Mouse (Mus musculus) ES-E14 (cell line): ENCODE data around the gene Dlg4. TPM values are rescaled to one million over a fixed set of nuclear protein-coding genes. Genes with fewer than 3 reads are reported as not detected.

Experiments
- DNase-seq: peaks from one replicate; pipeline ENCODE4 v3.0.0-alpha.2; 2013; ENCODE audit warnings: low read depth, low spot score
- H3K27ac ChIP-seq: 2 replicates; pipeline ENCODE4 v1.5.1; 2012; ENCODE audit warnings: low read depth, mild to moderate bottlenecking, low read length, moderate library complexity, mixed read lengths; ENCODE audit not compliant: poor library complexity, insufficient read depth, severe bottlenecking
- H3K36me3 ChIP-seq: 2 replicates; pipeline ENCODE4 v1.6.1; 2012; ENCODE audit warnings: mild to moderate bottlenecking, low read length, moderate library complexity, mixed read lengths; ENCODE audit not compliant: control insufficient read depth, poor library complexity, insufficient read depth, severe bottlenecking
- H3K4me1 ChIP-seq, 2 experiments: fragments of 150-350 bp in 1 of 2; sonication (generic) in 1 of 2; 2 replicates each; pipeline ENCODE4 v1.6.1; 2012; ENCODE audit warnings: low read length in 2 of 2, mild to moderate bottlenecking in 1 of 2, mixed read lengths in 1 of 2; ENCODE audit not compliant: control insufficient read depth in 2 of 2, insufficient read depth in 2 of 2, poor library complexity in 1 of 2
- H3K4me3 ChIP-seq, 2 experiments: fragments of 150-350 bp in 1 of 2; sonication (generic) in 1 of 2; 2 replicates each; pipeline ENCODE4 v1.5.1; 2012; ENCODE audit warnings: low read length in 2 of 2, low read depth in 1 of 2, mild to moderate bottlenecking in 1 of 2, mixed read lengths in 1 of 2; ENCODE audit not compliant: insufficient read depth in 1 of 2, poor library complexity in 1 of 2, severe bottlenecking in 1 of 2
- H3K9ac ChIP-seq: 2 replicates; pipeline ENCODE4 v1.6.1; 2012; ENCODE audit warnings: low read depth, mild to moderate bottlenecking, low read length, mixed read lengths; ENCODE audit not compliant: poor library complexity, insufficient read depth, severe bottlenecking
- H3K9me3 ChIP-seq: fragments of 150-350 bp; sonication (generic); 2 replicates; pipeline ENCODE4 v1.6.1; 2012; ENCODE audit warnings: low read depth, mild to moderate bottlenecking, low read length; ENCODE audit not compliant: control insufficient read depth, insufficient read depth
- CHD2 ChIP-seq: IDR thresholded peaks from 2 replicates; pipeline ENCODE4 v1.6.1; 2014; ENCODE audit warnings: mild to moderate bottlenecking, low read depth, low read length, inconsistent platforms
- HCFC1 ChIP-seq: IDR thresholded peaks from 2 replicates; pipeline ENCODE4 v1.6.1; 2012; ENCODE audit warnings: low read length, inconsistent platforms, borderline replicate concordance; ENCODE audit not compliant: insufficient read depth
- MAFK ChIP-seq: IDR thresholded peaks from 2 replicates; pipeline ENCODE4 v1.6.1; 2014; ENCODE audit warnings: mild to moderate bottlenecking, low read depth, low read length, inconsistent platforms; ENCODE audit not compliant: insufficient read depth
- ZC3H11A ChIP-seq: IDR thresholded peaks from 2 replicates; pipeline ENCODE4 v1.6.1; 2012; ENCODE audit warnings: low read depth, mild to moderate bottlenecking, inconsistent platforms, low read length, borderline replicate concordance
- ZNF384 ChIP-seq: IDR thresholded peaks from 2 replicates; pipeline ENCODE4 v1.6.1; 2012; ENCODE audit warnings: low read depth, low read length, inconsistent platforms
- in situ Hi-C, 2 experiments: fragments of 600-800 bp; cut with MboI; formaldehyde crosslinking; loops; one replicate each; pipeline ENCODE4 v1.15.1; 2025; ENCODE audit warnings: low sequenced_read_pairs in 2 of 2, inconsistent platforms in 1 of 2; ENCODE audit not compliant: unreplicated experiment in 2 of 2
- total RNA-seq: library from RNA; depleted of rRNA; stranded (reverse); fragments of 300-350 nt; gene quantifications from 2 replicates; pipeline ENCODE4 v1.2.3, GENCODE M21; 2012

Dlg4 gene
- total RNA-seq, 1 experiment: 11.4 TPM

DNA sequence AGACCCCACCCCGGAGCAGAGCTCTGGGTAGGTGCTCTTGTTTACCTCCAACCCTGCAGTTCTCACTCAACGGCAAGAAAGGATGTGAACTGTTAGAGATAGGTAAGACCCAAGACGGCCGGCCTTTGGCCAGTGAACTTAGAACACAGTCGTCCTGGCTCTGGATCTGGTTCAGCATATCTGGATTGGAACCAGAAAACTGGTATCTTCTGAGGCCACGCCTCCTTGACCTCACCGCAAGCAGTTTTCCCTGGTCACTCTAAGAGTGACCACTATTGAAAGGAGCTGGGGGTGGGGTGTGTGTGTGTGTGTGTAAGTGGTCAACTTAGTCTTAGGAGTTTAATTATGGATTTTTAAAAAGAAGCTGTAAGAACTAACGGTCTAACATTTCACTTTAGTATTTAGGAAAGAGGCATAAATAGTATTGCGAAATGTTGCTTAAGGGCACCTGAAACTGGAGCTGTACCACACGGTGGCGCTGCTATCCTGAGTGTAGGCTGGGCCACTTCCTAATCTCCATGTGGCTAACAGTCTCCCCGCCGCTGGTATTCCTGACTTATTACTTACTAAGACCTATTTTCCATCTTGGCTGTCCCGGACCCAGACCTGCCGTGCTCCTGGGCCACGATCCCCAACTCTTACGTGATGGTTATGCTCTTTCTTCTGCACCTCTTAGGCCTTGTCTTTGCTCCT lies 57.8 kb downstream of the Dlg4 start:
- Histone ChIP-seq H3K9ac (no peak overlapping the region; the same call in 1 of the 2 replicates), H3K9me3 (no peaks in the 10 kb centered on the region), H3K4me3 (no peak overlapping the region), H3K27ac (no peak overlapping the region), H3K36me3 (no peaks in the 10 kb centered on the region), H3K4me1 (no peaks in the 10 kb centered on the region; a peak in 1 of 4 replicates)
- TF ChIP-seq CHD2 (no peak), ZC3H11A (peak; percentile 34; the same call in 1 of the 2 replicates)
- peak; percentile 55 for DNase-seq
- in situ Hi-C loops: no loop called here

DNA sequence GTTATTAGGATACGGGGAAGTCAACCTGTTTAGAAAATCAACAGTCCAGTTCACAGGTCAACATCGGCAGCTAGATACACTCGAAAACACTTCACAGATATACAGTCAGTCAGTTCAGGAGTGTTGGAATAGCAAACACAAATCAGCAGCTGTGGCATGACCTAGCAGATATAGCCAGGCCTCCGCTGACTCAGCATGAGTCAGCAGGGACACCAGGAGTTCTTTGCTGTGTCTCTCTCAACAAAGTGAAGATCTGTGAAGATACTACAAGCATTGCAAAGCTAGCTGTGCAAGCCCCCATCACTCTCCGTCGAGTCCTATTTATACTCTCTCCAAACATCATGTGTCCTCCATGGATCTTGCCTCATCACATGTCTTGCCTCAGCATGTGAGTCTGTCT lies 58.8 kb downstream of the Dlg4 start:
- Histone ChIP-seq H3K27ac (no peak overlapping the region), H3K4me3 (no peak overlapping the region), H3K4me1 (no peaks in the 10 kb centered on the region; a peak in 1 of 4 replicates), H3K9me3 (no peaks in the 10 kb centered on the region), H3K36me3 (no peaks in the 10 kb centered on the region), H3K9ac (no peak overlapping the region)
- no peak for DNase-seq
- TF ChIP-seq HCFC1 (no peak), ZNF384 (no peak), MAFK (peak; percentile 94)
- in situ Hi-C loops: no loop called here

DNA sequence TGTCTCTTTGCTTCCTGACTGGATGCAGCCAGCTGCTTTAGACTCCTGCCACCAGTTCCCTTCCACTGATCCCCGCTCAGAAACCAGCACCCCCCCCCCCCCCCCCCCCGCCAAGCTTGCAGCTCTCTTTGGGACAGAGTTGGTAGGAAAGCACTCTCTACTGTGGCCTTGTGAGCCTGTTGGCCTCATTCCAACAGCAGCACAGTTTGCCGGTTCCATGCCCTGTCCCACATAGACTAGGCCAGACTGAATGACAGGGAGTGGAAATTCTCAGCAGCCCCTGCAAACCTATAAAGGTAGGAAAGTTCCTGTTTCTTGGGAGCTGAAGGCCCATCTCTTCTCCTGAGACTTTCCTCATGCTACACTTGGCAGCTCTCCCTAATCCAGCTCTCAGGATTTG lies 60.7 kb downstream of the Dlg4 start:
- H3K27ac ChIP-seq: no peak overlapping the region
- H3K36me3 ChIP-seq: no peaks in the 10 kb centered on the region
- in situ Hi-C loops: no loop called here
- H3K9me3 ChIP-seq: no peaks in the 10 kb centered on the region
- no peak overlapping the region for H3K9ac ChIP-seq
- no peak for DNase-seq
- no peak for TF ChIP-seq CHD2
- TF ChIP-seq HCFC1: no peak
- H3K4me3 ChIP-seq: no peak overlapping the region
- no peaks in the 10 kb centered on the region; a peak in 1 of 4 replicates for H3K4me1 ChIP-seq

DNA sequence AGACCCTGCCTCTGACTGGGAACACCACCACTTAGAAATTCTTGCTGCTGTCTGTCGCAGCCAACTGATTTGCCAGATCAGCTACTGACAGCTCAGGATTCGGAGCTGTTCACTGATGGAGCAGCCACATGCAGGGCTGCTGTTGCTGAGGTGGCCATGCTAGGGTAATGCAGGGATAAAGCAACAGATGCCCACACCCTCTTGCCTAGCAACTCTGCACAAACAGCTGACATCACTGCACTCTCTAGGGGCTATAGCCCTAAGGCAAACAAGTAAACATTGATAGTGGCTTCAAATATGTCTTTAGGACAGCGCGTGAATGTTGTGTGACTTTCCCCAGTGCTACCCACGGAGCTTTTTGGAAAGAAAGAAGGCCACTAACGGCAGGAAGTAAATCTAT lies 62.4 kb downstream of the Dlg4 start:
- H3K36me3 ChIP-seq: no peaks in the 10 kb centered on the region
- in situ Hi-C loops: no loop called here
- TF ChIP-seq ZNF384 (no peak), CHD2 (no peak), MAFK (no peak), ZC3H11A (no peak), HCFC1 (no peak)
- H3K9ac ChIP-seq: no peak overlapping the region
- no peak for DNase-seq
- no peak overlapping the region for H3K4me3 ChIP-seq
- no peak overlapping the region for H3K27ac ChIP-seq
- no peaks in the 10 kb centered on the region for H3K9me3 ChIP-seq
- H3K4me1 ChIP-seq: no peaks in the 10 kb centered on the region; a peak in 2 of 4 replicates

DNA sequence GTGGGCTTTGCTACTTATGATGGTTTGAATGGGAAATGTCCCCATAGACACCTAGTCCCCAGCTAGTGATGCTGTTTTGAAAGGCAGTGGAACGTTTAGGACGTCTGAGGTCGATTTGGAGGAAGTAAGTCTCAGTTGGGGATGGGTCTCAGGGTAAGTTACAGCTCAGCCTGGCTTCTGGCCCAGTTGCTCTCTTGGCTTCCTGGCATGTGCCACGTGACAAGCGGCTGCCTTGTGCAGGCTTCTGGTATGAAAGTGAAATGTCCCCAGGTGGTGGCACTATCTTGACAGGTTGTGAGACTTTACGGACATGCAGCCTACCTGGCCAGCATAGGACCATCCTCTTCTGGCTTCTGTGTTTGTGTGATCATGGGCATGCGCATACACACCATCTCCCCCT lies 63.2 kb downstream of the Dlg4 start:
- Histone ChIP-seq H3K27ac (no peak overlapping the region), H3K4me1 (peaks cover 2 to 3% of the 10 kb centered on the region in 2 experiments; a peak in 3 of 4 replicates), H3K36me3 (no peaks in the 10 kb centered on the region), H3K4me3 (no peak overlapping the region), H3K9ac (no peak overlapping the region), H3K9me3 (no peaks in the 10 kb centered on the region)
- no peak for DNase-seq
- in situ Hi-C loops: no loop called here
- TF ChIP-seq HCFC1: no peak
- TF ChIP-seq MAFK: no peak
- TF ChIP-seq ZNF384: no peak
- TF ChIP-seq CHD2: no peak
- no peak for TF ChIP-seq ZC3H11A
